Mouse (Mus musculus) forelimb bud, embryonic 11.5 days (tissue): ENCODE measurements around the gene Akirin2.
"Not testable (repeated sequence)": the region's sequence is repeated elsewhere in the genome, so short reads cannot be mapped to it uniquely, and the experiment has no call there.

ENCODE experiments used
- DNase-seq: peaks from one replicate; pipeline ENCODE4 v3.0.0-alpha.2; 2012; ENCODE audit warnings: low read depth, low spot score

The Akirin2 gene

GRCm38 (mm10) chr4:34550748-34551097 is at the start of gene Akirin2:
TSS of gene Akirin2 (plus strand) at chr4:34550937.
- DNase-seq = no peak

GRCm38 (mm10) chr4:34510305-34510704 is 40.4 kb upstream of the Akirin2 start:
- no peak for DNase-seq

GRCm38 (mm10) chr4:34522846-34523245 is 27.9 kb upstream of the Akirin2 start:
- no peak for DNase-seq

GRCm38 (mm10) chr4:34523586-34523985 is 27.2 kb upstream of the Akirin2 start:
- DNase-seq = no peak

GRCm38 (mm10) chr4:34526771-34527170 is 24.0 kb upstream of the Akirin2 start:
- no peak for DNase-seq

GRCm38 (mm10) chr4:34528430-34529100 is 22.2 kb upstream of the Akirin2 start:
- no peak for DNase-seq

GRCm38 (mm10) chr4:34529379-34529778 is 21.4 kb upstream of the Akirin2 start:
- DNase-seq = no peak

- no peak for DNase-seq
These were observed 20.8 kb upstream of the Akirin2 start for GRCm38 (mm10) chr4:34529941-34530340.

- DNase-seq = peak; percentile 96
These were observed 573 bp upstream of the Akirin2 start for GRCm38 (mm10) chr4:34549981-34550747.

GRCm38 (mm10) chr4:34551098-34551809 is 517 bp downstream of the Akirin2 start:
- DNase-seq = peak; percentile 81

- no peak for DNase-seq
These were observed 1.2 kb downstream of the Akirin2 start for GRCm38 (mm10) chr4:34551966-34552365.

GRCm38 (mm10) chr4:34554596-34554995 is 3.9 kb downstream of the Akirin2 start:
- no peak for DNase-seq

GRCm38 (mm10) chr4:34555604-34556003 is 4.9 kb downstream of the Akirin2 start:
- no peak for DNase-seq

GRCm38 (mm10) chr4:34556183-34556582 is 5.4 kb downstream of the Akirin2 start:
- no peak for DNase-seq

- peak; percentile 57 for DNase-seq
These were observed 10.2 kb downstream of the Akirin2 start for GRCm38 (mm10) chr4:34560971-34561370.

GRCm38 (mm10) chr4:34566226-34566625 is 15.5 kb downstream of the Akirin2 start:
- no peak for DNase-seq

- no peak for DNase-seq
These were observed 22.1 kb downstream of the Akirin2 start for GRCm38 (mm10) chr4:34572876-34573275.

GRCm38 (mm10) chr4:34577028-34577427 is 26.3 kb downstream of the Akirin2 start:
- no peak for DNase-seq

- no peak for DNase-seq
These were observed 28.5 kb downstream of the Akirin2 start for GRCm38 (mm10) chr4:34579215-34579614.

- DNase-seq = not testable (repeated sequence)
These were observed 30.8 kb downstream of the Akirin2 start for GRCm38 (mm10) chr4:34581489-34581888.

GRCm38 (mm10) chr4:34581990-34582389 is 31.3 kb downstream of the Akirin2 start:
- no peak for DNase-seq

- no peak for DNase-seq
These were observed 31.7 kb downstream of the Akirin2 start for GRCm38 (mm10) chr4:34582476-34582875.
